Mouse (Mus musculus) olfactory bulb, adult 2 months (tissue): ENCODE results near the gene Rab25.

Experiments used
- CTCF ChIP-seq: fragments of 200-500 bp; IDR thresholded peaks from 2 replicates; pipeline ENCODE4 v1.5.1; 2012; ENCODE audit warnings: low read depth, mild to moderate bottlenecking, low read length, moderate library complexity; ENCODE audit not compliant: insufficient read depth
- POLR2A ChIP-seq: fragments of 200-500 bp; IDR thresholded peaks from 2 replicates; pipeline ENCODE4 v1.6.1; 2012; ENCODE audit warnings: mild to moderate bottlenecking, low read depth, low read length, moderate library complexity; ENCODE audit not compliant: insufficient read depth

- TF ChIP-seq CTCF, result no peak
- TF ChIP-seq POLR2A, result no peak
Observed at GRCm38 (mm10) chr3:88495741-88496415, 52.2 kb downstream of the Rab25 start.
